Mouse (Mus musculus) MEL (cell line): ENCODE data around the gene Efs.

Source experiments
- CTCF ChIP-seq, 3 experiments: IDR thresholded peaks in 2 of 3; conservative IDR thresholded peaks in 1 of 3; 2 replicates each; pipeline ENCODE4 v1.5.1; 2011 to 2012; ENCODE audit warnings: low read length in 3 of 3, low read depth in 2 of 3, mild to moderate bottlenecking in 2 of 3, improper control_type of control experiment in 1 of 3, inconsistent platforms in 1 of 3, mixed read lengths in 1 of 3, moderate library complexity in 1 of 3; ENCODE audit not compliant: control insufficient read depth in 1 of 3, insufficient read depth in 1 of 3, poor library complexity in 1 of 3, severe bottlenecking in 1 of 3
- EP300 ChIP-seq, 2 experiments: IDR thresholded peaks; 2 replicates each; pipeline ENCODE4 v1.6.1; 2011; ENCODE audit warnings: improper control_type of control experiment in 2 of 2, low read length in 2 of 2, low read depth in 1 of 2, mild to moderate bottlenecking in 1 of 2
- GATA1 ChIP-seq: IDR thresholded peaks from 2 replicates; pipeline ENCODE4 v1.6.1; 2011; ENCODE audit warnings: low read depth, low read length, improper control_type of control experiment
- MXI1 ChIP-seq: IDR thresholded peaks from 2 replicates; pipeline ENCODE4 v1.6.1; 2011; ENCODE audit warnings: mild to moderate bottlenecking, low read depth, low read length, improper control_type of control experiment
- RCOR1 ChIP-seq: IDR thresholded peaks from 2 replicates; pipeline ENCODE4 v1.6.1; 2012; ENCODE audit warnings: low read depth, mild to moderate bottlenecking, inconsistent platforms, low read length, improper control_type of control experiment
- TAL1 ChIP-seq: IDR thresholded peaks from 2 replicates; pipeline ENCODE4 v1.6.1; 2012; ENCODE audit warnings: mild to moderate bottlenecking, inconsistent platforms, low read length, moderate library complexity, mixed read lengths

GRCm38 (mm10) chr14:54959197-54959596, 33.3 kb upstream of the Efs start:
- TF ChIP-seq TAL1 (no peak), EP300 (IDR thresholded peaks at IDR 0.05; ENCODE audit: low read depth in 1 of 2, low read length in 2 of 2) (no peak), GATA1 (no peak), RCOR1 (no peak), MXI1 (no peak), CTCF (IDR thresholded peaks at IDR 0.05 in 2 of 3, conservative IDR thresholded peaks at IDR 0.05 in 1 of 3; ENCODE audit: control insufficient read depth in 1 of 3, insufficient read depth in 1 of 3, low read depth in 2 of 3, low read length in 3 of 3, poor library complexity in 1 of 3, severe bottlenecking in 1 of 3) (no peak)
